ENCODE assay signal across 9 mouse cellular contexts in the genomic region with DNA sequence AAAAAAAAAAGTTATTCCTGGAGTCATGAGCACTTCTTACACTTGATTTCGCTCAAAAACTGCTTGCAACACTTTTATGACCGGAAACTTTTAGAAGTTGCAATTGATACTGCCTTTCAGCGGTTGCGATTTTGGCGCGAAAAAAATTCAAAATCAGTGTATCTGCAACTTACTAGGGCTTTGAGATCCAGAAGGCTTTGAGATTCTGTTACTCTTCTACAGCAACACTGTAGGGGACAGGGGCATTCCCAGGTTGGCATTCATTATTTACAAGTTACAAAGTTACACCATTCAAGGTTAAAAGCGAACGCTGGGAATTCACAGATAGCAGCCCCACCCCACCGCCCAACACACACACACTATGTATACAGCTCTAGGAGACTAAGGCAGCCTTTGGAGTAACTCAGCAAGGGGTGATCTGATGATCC. TPM values are rescaled to one million over a fixed set of nuclear protein-coding genes. Genes with fewer than 3 reads are reported as not detected.
DNase-seq lines count a peak whose midpoint lies in the region; ATAC-seq lines count a peak whose summit lies in the region.
"Had no signal": no experiment of that assay in that cellular context is flagged by ENCODE, and none has a peak within 500 bp of the region (broad histone marks: within the 10 kb centered on the region; RNA-seq: fewer than 3 reads in every experiment).

No protein-coding gene starts in this region.

- WGBS in forebrain, embryonic 12.5 days = 0% methylated on average over 9 of the region's 9 CpGs
- 1% methylated on average over 9 of the region's 9 CpGs for WGBS in midbrain, embryonic 14.5 days

- peak overlapping the region; percentile 36 for H3K9ac ChIP-seq in forebrain, embryonic 12.5 days
- no peak overlapping the region for H3K9ac ChIP-seq in midbrain, embryonic 14.5 days (replicated peaks; ENCODE audit: low read length)

- H3K9me3 ChIP-seq in forebrain, embryonic 12.5 days = no peaks in the 10 kb centered on the region
- no peaks in the 10 kb centered on the region for H3K9me3 ChIP-seq in midbrain, embryonic 14.5 days (ENCODE audit: control insufficient read depth, low read length)

- DNase-seq in layer of hippocampus, adult 11-12 months (ENCODE audit: low spot score) = peak; percentile 23
- DNase-seq in layer of hippocampus, postnatal 10 days (ENCODE audit: low spot score in 2 of 2) = no peak
- DNase-seq in R1 (ENCODE audit: low read depth, low spot score) = peak; percentile 82
- DNase-seq in kidney, postnatal 10 days = peak; percentile 27
- DNase-seq in midbrain, embryonic 14.5 days = peak; percentile 81
- peak; percentile 52 for DNase-seq in thymus, postnatal 14 days
- no peak for DNase-seq in gastrocnemius, postnatal 10 days

- no peaks in the 10 kb centered on the region for H3K36me3 ChIP-seq in forebrain, embryonic 12.5 days (replicated peaks)
- no peaks in the 10 kb centered on the region for H3K36me3 ChIP-seq in midbrain, embryonic 14.5 days (ENCODE audit: control insufficient read depth, insufficient read depth, low read length)

- no peaks in the 10 kb centered on the region for H3K27me3 ChIP-seq in forebrain, embryonic 12.5 days
- H3K27me3 ChIP-seq in midbrain, embryonic 14.5 days (ENCODE audit: control insufficient read depth, insufficient read depth, low read length) = no peaks in the 10 kb centered on the region

- peak overlapping the region; percentile 45 for H3K4me3 ChIP-seq in forebrain, embryonic 12.5 days (replicated peaks)
- H3K4me3 ChIP-seq in midbrain, embryonic 14.5 days (replicated peaks; ENCODE audit: low read depth, low read length) = peak overlapping the region; percentile 34

- H3K27ac ChIP-seq in forebrain, embryonic 12.5 days = peak overlapping the region; percentile 93
- H3K27ac ChIP-seq in midbrain, embryonic 14.5 days (replicated peaks; ENCODE audit: low read depth, low read length) = peak overlapping the region; percentile 49

- no peak for ATAC-seq in forebrain, embryonic 12.5 days (ENCODE audit: low FRiP score)
- ATAC-seq in midbrain, embryonic 14.5 days (ENCODE audit: low FRiP score, low TSS enrichment) = no peak

- peaks cover 49% of the 10 kb centered on the region for H3K4me1 ChIP-seq in forebrain, embryonic 12.5 days
- peaks cover 28% of the 10 kb centered on the region for H3K4me1 ChIP-seq in midbrain, embryonic 14.5 days (ENCODE audit: control insufficient read depth, insufficient read depth, low read length)

- H3K4me2 ChIP-seq in forebrain, embryonic 12.5 days = peak overlapping the region; percentile 65
- H3K4me2 ChIP-seq in midbrain, embryonic 14.5 days (ENCODE audit: low read length) = peak overlapping the region; percentile 75

RNA-seq across cellular contexts. Expression of gene Hist1h3i, which starts 0.6 kb away (rescaled TPM):
- 100 to 1,000 TPM in 1 of 2 experiments, 10 to 100 TPM in 1; 85.1 to 110 TPM for total RNA-seq in layer of hippocampus, postnatal 10 days (2021)
- polyA plus RNA-seq in forebrain, embryonic 12.5 days (2016; fragmentation: Nextera tagmentation; extraction: Ambion mirVana) = 166 and 188 TPM in 2 replicates
- 49.4 and 58.4 TPM in 2 replicates for polyA plus RNA-seq in midbrain, embryonic 14.5 days (2014; fragmentation: Nextera tagmentation; extraction: Ambion mirVana)
- total RNA-seq in gastrocnemius, postnatal 10 days (2021) = 100 to 1,000 TPM; 199 to 235 TPM

RNA-seq across cellular contexts. Expression of gene Hist1h2an, which starts 3.3 kb away (rescaled TPM):
- 10 to 100 TPM; 11.0 to 16.4 TPM for total RNA-seq in layer of hippocampus, postnatal 10 days (2021)
- 13.9 and 15.0 TPM in 2 replicates for polyA plus RNA-seq in forebrain, embryonic 12.5 days (2016; fragmentation: Nextera tagmentation; extraction: Ambion mirVana)
- polyA plus RNA-seq in midbrain, embryonic 14.5 days (2014; fragmentation: Nextera tagmentation; extraction: Ambion mirVana) = 3.1 TPM in 1 of 2 replicates, not detected in the other
- 10 to 100 TPM; 37.8 to 38.8 TPM for total RNA-seq in gastrocnemius, postnatal 10 days (2021)

RNA-seq across cellular contexts. Expression of gene Hist1h1b, which starts 3.3 kb away (rescaled TPM):
- total RNA-seq in layer of hippocampus, postnatal 10 days (2021) = 10 to 100 TPM; 33.1 to 44.1 TPM
- 44.0 and 46.6 TPM in 2 replicates for polyA plus RNA-seq in forebrain, embryonic 12.5 days (2016; fragmentation: Nextera tagmentation; extraction: Ambion mirVana)
- 1.8 and 4.0 TPM in 2 replicates for polyA plus RNA-seq in midbrain, embryonic 14.5 days (2014; fragmentation: Nextera tagmentation; extraction: Ambion mirVana)
- 100 to 1,000 TPM; 122 to 129 TPM for total RNA-seq in gastrocnemius, postnatal 10 days (2021)
- polyA plus RNA-seq: testis, adult 2 months had no signal

RNA-seq across cellular contexts. Expression of gene Hist1h2bp, which starts 3.5 kb away (rescaled TPM):
- total RNA-seq in layer of hippocampus, postnatal 10 days (2021) = 10 to 100 TPM; 22.4 to 23.5 TPM
- polyA plus RNA-seq in forebrain, embryonic 12.5 days (2016; fragmentation: Nextera tagmentation; extraction: Ambion mirVana) = 3.0 and 5.2 TPM in 2 replicates
- polyA plus RNA-seq in midbrain, embryonic 14.5 days (2014; fragmentation: Nextera tagmentation; extraction: Ambion mirVana) = not detected in 2 replicates
- 10 to 100 TPM; 78.8 to 79.4 TPM for total RNA-seq in gastrocnemius, postnatal 10 days (2021)

RNA-seq across cellular contexts. Expression of gene Hist1h2bq, which starts 26.2 kb away (rescaled TPM):
- 10 to 100 TPM; 52.8 to 66.3 TPM for total RNA-seq in layer of hippocampus, postnatal 10 days (2021)
- polyA plus RNA-seq in forebrain, embryonic 12.5 days (2016; fragmentation: Nextera tagmentation; extraction: Ambion mirVana) = 23.9 and 32.5 TPM in 2 replicates
- polyA plus RNA-seq in midbrain, embryonic 14.5 days (2014; fragmentation: Nextera tagmentation; extraction: Ambion mirVana) = 4.2 and 4.5 TPM in 2 replicates
- total RNA-seq in gastrocnemius, postnatal 10 days (2021) = 100 to 1,000 TPM; 140 to 150 TPM

Comparison
In these comparisons a context has a peak if more than half of its experiments do, and no peak if none do; other contexts are left out.
1. DNase-seq: peak in layer of hippocampus, adult 11-12 months (single experiment), R1 (single experiment), kidney, postnatal 10 days (single experiment), midbrain, embryonic 14.5 days (single experiment) and thymus, postnatal 14 days (single experiment); none in layer of hippocampus, postnatal 10 days (0 of 2) and gastrocnemius, postnatal 10 days (single experiment).